Mouse (Mus musculus): ENCODE measurements around the gene Cmah.

- no peak for TF ChIP-seq CTCF (conservative IDR thresholded peaks at IDR 0.05; ENCODE audit: insufficient read depth, insufficient read length, low read depth, low read length)
- no peak for TF ChIP-seq POLR2A (IDR thresholded peaks at IDR 0.05; ENCODE audit: low read depth, low read length)
Measured at GRCm38 (mm10) chr13:24460517-24460916, 133.3 kb downstream of the Cmah start.

Measured in kidney, adult 2 months (tissue).